Mouse (Mus musculus) bone marrow macrophage, adult 2 months (primary cell): ENCODE data around the gene Spem1.
"Not testable (repeated sequence)": the region's sequence is repeated elsewhere in the genome, so short reads cannot be mapped to it uniquely, and the experiment has no call there.

Source experiments
- CTCF ChIP-seq: IDR thresholded peaks from 2 replicates; pipeline ENCODE4 v1.5.1; 2012; ENCODE audit warnings: low read depth, mild to moderate bottlenecking, low read length, moderate library complexity
- POLR2A ChIP-seq: IDR thresholded peaks from 2 replicates; pipeline ENCODE4 v1.6.1; 2012; ENCODE audit warnings: mild to moderate bottlenecking, low read depth, low read length, borderline replicate concordance

DNA sequence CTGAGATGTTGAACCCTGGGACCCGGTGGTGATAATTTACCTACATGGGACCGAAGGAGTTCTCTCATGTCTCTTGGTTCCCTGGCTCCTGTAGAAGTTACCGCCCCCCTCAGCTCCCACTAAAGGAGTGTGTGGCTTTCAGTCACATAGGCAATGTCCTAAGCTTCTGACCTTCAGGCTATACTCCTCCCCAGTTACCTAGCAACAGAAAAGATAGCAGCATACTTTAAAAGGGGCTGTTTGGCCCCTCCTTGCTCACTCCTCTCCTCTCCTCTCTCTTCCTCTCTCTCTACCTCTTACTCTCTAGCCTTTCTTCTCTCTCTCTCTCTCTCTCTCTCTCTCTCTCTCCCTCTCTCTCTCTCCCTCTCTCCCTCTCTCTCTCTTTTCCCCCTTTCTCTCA is 41.7 kb upstream of the Spem1 start:
- not testable (repeated sequence) for TF ChIP-seq CTCF, POLR2A
